In genomic region chr10:86345645-86346044, GRCm38 (mm10) we compare ENCODE assay signal across 26 mouse cellular contexts.
"Had no signal": no experiment of that assay in that cellular context is flagged by ENCODE, and none has a peak within 500 bp of the region (broad histone marks: within the 10 kb centered on the region; RNA-seq: fewer than 3 reads in every experiment).

No protein-coding gene starts in this region.

- DNase-seq: cerebellum, adult 2 months; cerebellum, adult 8-10 months; cerebellum, adult 9-10 months; cerebellum, adult 9-11 months; cerebellum, postnatal 10 days; cerebellum, postnatal 14 days; cerebellum, postnatal 25 days; cerebellum, postnatal 36 days; embryo, embryonic 11 days; forebrain, postnatal 0 days; gastrocnemius, adult 2 months; gastrocnemius, postnatal 10 days; gastrocnemius, postnatal 14 days; gastrocnemius, postnatal 25 days; gastrocnemius, postnatal 36 days had no signal

- H3K9me3 ChIP-seq: embryonic facial prominence, embryonic 10.5 days; embryonic facial prominence, embryonic 12.5 days; embryonic facial prominence, embryonic 13.5 days; embryonic facial prominence, embryonic 15.5 days; forebrain, embryonic 10.5 days; forebrain, embryonic 12.5 days; forebrain, embryonic 13.5 days; forebrain, embryonic 15.5 days had no signal

- H3K9ac ChIP-seq: embryonic facial prominence, embryonic 12.5 days; embryonic facial prominence, embryonic 13.5 days; embryonic facial prominence, embryonic 15.5 days; forebrain, embryonic 12.5 days; forebrain, embryonic 13.5 days; forebrain, embryonic 15.5 days; forebrain, postnatal 0 days had no signal

- H3K4me2 ChIP-seq: embryonic facial prominence, embryonic 12.5 days; embryonic facial prominence, embryonic 13.5 days; embryonic facial prominence, embryonic 15.5 days; forebrain, embryonic 12.5 days; forebrain, embryonic 13.5 days; forebrain, embryonic 15.5 days had no signal

- H3K36me3 ChIP-seq: forebrain, embryonic 15.5 days had no signal

- H3K27ac ChIP-seq: embryonic facial prominence, embryonic 10.5 days; embryonic facial prominence, embryonic 12.5 days; embryonic facial prominence, embryonic 13.5 days; embryonic facial prominence, embryonic 15.5 days; forebrain, embryonic 10.5 days; forebrain, embryonic 12.5 days; forebrain, embryonic 13.5 days; forebrain, embryonic 15.5 days had no signal

- ATAC-seq: forebrain, embryonic 13.5 days; forebrain, embryonic 14.5 days; forebrain, embryonic 15.5 days; forebrain, embryonic 16.5 days; forebrain, postnatal 0 days had no signal

- H3K4me3 ChIP-seq: embryonic facial prominence, embryonic 10.5 days; embryonic facial prominence, embryonic 12.5 days; embryonic facial prominence, embryonic 13.5 days; embryonic facial prominence, embryonic 15.5 days; erythroblast, embryonic 14.5 days; forebrain, embryonic 10.5 days; forebrain, embryonic 12.5 days; forebrain, embryonic 13.5 days; forebrain, embryonic 15.5 days; gastrocnemius, adult 2 months had no signal

- H3K27me3 ChIP-seq: embryonic facial prominence, embryonic 12.5 days; embryonic facial prominence, embryonic 13.5 days; embryonic facial prominence, embryonic 15.5 days; forebrain, embryonic 12.5 days; forebrain, embryonic 13.5 days; forebrain, embryonic 15.5 days had no signal
